Mouse (Mus musculus) brain, embryonic 14.5 days (tissue): ENCODE results near the gene Ston2.

ENCODE experiments used
- CTCF ChIP-seq: fragments of 200-500 bp; IDR thresholded peaks from 2 replicates; pipeline ENCODE4 v1.5.1; 2012; ENCODE audit warnings: inconsistent platforms, mild to moderate bottlenecking, moderate library complexity, borderline replicate concordance; ENCODE audit not compliant: insufficient read depth, insufficient read length; ENCODE audit errors: extremely low read depth
- POLR2A ChIP-seq: fragments of 200-500 bp; IDR thresholded peaks from 2 replicates; pipeline ENCODE4 v1.6.1; 2012; ENCODE audit warnings: mild to moderate bottlenecking, inconsistent platforms, borderline replicate concordance; ENCODE audit not compliant: poor library complexity, insufficient read depth, insufficient read length, severe bottlenecking; ENCODE audit errors: extremely low read depth

GRCm38 (mm10) chr12:91667741-91668140 lies 120.4 kb downstream of the Ston2 start:
- TF ChIP-seq POLR2A (no peak), CTCF (no peak)
